Mouse (Mus musculus) megakaryocyte, adult 5-6 weeks (primary cell): Measurements from ENCODE around the gene Stat5a. TPM values are rescaled to one million over a fixed set of nuclear protein-coding genes. Genes with fewer than 3 reads are reported as not detected.

Experiments used
- ATAC-seq: 2 replicates; pipeline ENCODE4 v1.8.0; 2016; ENCODE audit warnings: mild to moderate bottlenecking, inconsistent platforms; ENCODE audit not compliant: poor library complexity, severe bottlenecking
- total RNA-seq, 2 experiments: library from RNA; stranded (forward) in 1 of 2; stranded (reverse) in 1 of 2; fragments of 153-499, 151-499 nt in 1 of 2; fragments of 221-1000, 200-1000 nt in 1 of 2; gene quantifications; 2 replicates each; pipeline versions ENCODE4 v1.2.3 to v1.2.4; 2015 to 2017

Stat5a gene
- total RNA-seq, 2 experiments from 2014 or later, result 20.0 to 23.7 TPM

GRCm38 (mm10) chr11:100931254-100931921 is 72.2 kb downstream of the Stat5a start:
- ATAC-seq, result peak; percentile 70

Other genes starting within 250 kb of the Stat5a start
- gene Nkiras2, start 240.1 kb upstream of the Stat5a start, total RNA-seq (2015), result 47.7 and 52.7 TPM in 2 replicates
- 36.0 and 45.5 TPM in 2 replicates for gene Nkiras2, start 240.1 kb upstream of the Stat5a start, total RNA-seq (2017)
- 98.1 and 124 TPM in 2 replicates for gene Dnajc7, start 239.2 kb upstream of the Stat5a start, total RNA-seq (2015)
- 145 and 172 TPM in 2 replicates for gene Dnajc7, start 239.2 kb upstream of the Stat5a start, total RNA-seq (2017)
- not detected in 2 replicates for gene Zfp385c, start 166.9 kb upstream of the Stat5a start, total RNA-seq (2015)
- gene Zfp385c, start 166.9 kb upstream of the Stat5a start, total RNA-seq (2017), result not detected in 2 replicates
- gene Dhx58, start 155.1 kb upstream of the Stat5a start, total RNA-seq (2015), result 23.7 and 24.9 TPM in 2 replicates
- 36.9 and 50.9 TPM in 2 replicates for gene Dhx58, start 155.1 kb upstream of the Stat5a start, total RNA-seq (2017)
- gene Kat2a, start 146.9 kb upstream of the Stat5a start, total RNA-seq (2015), result 11.0 and 11.5 TPM in 2 replicates
- 8.7 and 9.0 TPM in 2 replicates for gene Kat2a, start 146.9 kb upstream of the Stat5a start, total RNA-seq (2017)
- gene Hspb9, start 145.5 kb upstream of the Stat5a start, total RNA-seq (2015), result not detected in 2 replicates
- 0.65 TPM in 1 of 2 replicates, not detected in the other for gene Hspb9, start 145.5 kb upstream of the Stat5a start, total RNA-seq (2017)
- gene Rab5c, start 121.1 kb upstream of the Stat5a start, total RNA-seq (2015), result 167 and 170 TPM in 2 replicates
- gene Rab5c, start 121.1 kb upstream of the Stat5a start, total RNA-seq (2017), result 136 and 142 TPM in 2 replicates
- not detected in 2 replicates for gene Kcnh4, start 99.4 kb upstream of the Stat5a start, total RNA-seq (2015)
- gene Kcnh4, start 99.4 kb upstream of the Stat5a start, total RNA-seq (2017), result not detected in 2 replicates
- gene Hcrt, start 96.4 kb upstream of the Stat5a start, total RNA-seq (2015), result not detected in 2 replicates
- gene Hcrt, start 96.4 kb upstream of the Stat5a start, total RNA-seq (2017), result not detected in 2 replicates
- 4.6 and 5.6 TPM in 2 replicates for gene Ghdc, start 88.4 kb upstream of the Stat5a start, total RNA-seq (2015)
- gene Ghdc, start 88.4 kb upstream of the Stat5a start, total RNA-seq (2017), result 4.6 and 6.6 TPM in 2 replicates
- gene Stat5b, start 8.6 kb upstream of the Stat5a start, total RNA-seq (2015), result 40.9 and 47.6 TPM in 2 replicates
- 50.6 and 53.2 TPM in 2 replicates for gene Stat5b, start 8.6 kb upstream of the Stat5a start, total RNA-seq (2017)
- gene Stat3, start 80.2 kb downstream of the Stat5a start, total RNA-seq (2015), result 61.5 and 79.5 TPM in 2 replicates
- 103 and 184 TPM in 2 replicates for gene Stat3, start 80.2 kb downstream of the Stat5a start, total RNA-seq (2017)
- gene Cavin1, start 111.5 kb downstream of the Stat5a start, total RNA-seq (2015), result not detected in 2 replicates
- gene Cavin1, start 111.5 kb downstream of the Stat5a start, total RNA-seq (2017), result 0.15 TPM in 1 of 2 replicates, not detected in the other
- 40.2 and 42.9 TPM in 2 replicates for gene Atp6v0a1, start 150.1 kb downstream of the Stat5a start, total RNA-seq (2015)
- gene Atp6v0a1, start 150.1 kb downstream of the Stat5a start, total RNA-seq (2017), result 35.2 and 46.1 TPM in 2 replicates
- gene Naglu, start 210.7 kb downstream of the Stat5a start, total RNA-seq (2015), result 7.2 and 7.9 TPM in 2 replicates
- gene Naglu, start 210.7 kb downstream of the Stat5a start, total RNA-seq (2017), result 8.9 and 9.1 TPM in 2 replicates
- gene Hsd17b1, start 219.1 kb downstream of the Stat5a start, total RNA-seq (2015), result 0.11 and 0.45 TPM in 2 replicates
- gene Hsd17b1, start 219.1 kb downstream of the Stat5a start, total RNA-seq (2017), result 0.29 TPM in 1 of 2 replicates, not detected in the other
- 10.6 and 13.1 TPM in 2 replicates for gene Coasy, start 223.2 kb downstream of the Stat5a start, total RNA-seq (2015)
- 11.4 and 15.8 TPM in 2 replicates for gene Coasy, start 223.2 kb downstream of the Stat5a start, total RNA-seq (2017)
- gene Mlx, start 227.9 kb downstream of the Stat5a start, total RNA-seq (2015), result 62.7 and 64.8 TPM in 2 replicates
- 79.3 and 96.0 TPM in 2 replicates for gene Mlx, start 227.9 kb downstream of the Stat5a start, total RNA-seq (2017)
- gene Psmc3ip, start 236.1 kb downstream of the Stat5a start, total RNA-seq (2015), result 11.5 and 14.9 TPM in 2 replicates
- gene Psmc3ip, start 236.1 kb downstream of the Stat5a start, total RNA-seq (2017), result 21.3 and 24.1 TPM in 2 replicates